Mouse (Mus musculus) naive thymus-derived CD4-positive, alpha-beta T cell, adult 2 months (primary cell): Measurements from ENCODE around the gene E4f1.
A peak's percentile ranks its signal among the peaks of the same experiment; 100 is the strongest.
"Not testable (repeated sequence)": the region's sequence is repeated elsewhere in the genome, so short reads cannot be mapped to it uniquely, and the experiment has no call there.

Source experiments
- DNase-seq: peaks from one replicate; pipeline ENCODE4 v3.0.0-alpha.2; 2011; ENCODE audit warnings: low read depth

E4f1 gene

GRCm38 (mm10) chr17:24455523-24456206, 14.4 kb downstream of the E4f1 start:
- DNase-seq: peak; percentile 42

GRCm38 (mm10) chr17:24454756-24455522, 15.2 kb downstream of the E4f1 start:
- peak; percentile 99 for DNase-seq

- peak; percentile 76 for DNase-seq
These were observed 15.8 kb downstream of the E4f1 start for GRCm38 (mm10) chr17:24454218-24454755.

GRCm38 (mm10) chr17:24453372-24453771, 16.7 kb downstream of the E4f1 start:
- no peak for DNase-seq

GRCm38 (mm10) chr17:24451220-24451619, 18.9 kb downstream of the E4f1 start:
- no peak for DNase-seq

DNA sequence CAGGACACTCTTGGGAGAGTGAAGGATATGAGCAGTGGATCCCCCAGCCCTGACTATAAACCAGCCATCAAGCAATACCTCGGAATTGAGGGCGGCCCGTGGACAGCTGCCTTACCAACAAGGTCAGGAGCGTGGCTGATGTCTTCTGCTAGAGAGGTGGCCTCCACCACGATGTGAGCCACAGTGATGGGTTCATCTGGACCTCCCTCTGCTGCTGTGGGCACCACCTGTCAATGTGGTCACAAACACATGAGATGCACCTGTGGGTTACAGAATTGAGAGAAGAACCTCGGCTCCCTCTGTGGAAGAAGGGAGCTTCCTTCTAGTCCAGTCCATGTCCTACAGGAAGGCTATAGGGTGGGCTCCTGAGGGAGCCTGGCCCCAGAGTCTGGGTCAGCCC, 20.6 kb downstream of the E4f1 start:
- no peak for DNase-seq

GRCm38 (mm10) chr17:24446590-24446989, 23.5 kb downstream of the E4f1 start:
- DNase-seq: no peak

DNA sequence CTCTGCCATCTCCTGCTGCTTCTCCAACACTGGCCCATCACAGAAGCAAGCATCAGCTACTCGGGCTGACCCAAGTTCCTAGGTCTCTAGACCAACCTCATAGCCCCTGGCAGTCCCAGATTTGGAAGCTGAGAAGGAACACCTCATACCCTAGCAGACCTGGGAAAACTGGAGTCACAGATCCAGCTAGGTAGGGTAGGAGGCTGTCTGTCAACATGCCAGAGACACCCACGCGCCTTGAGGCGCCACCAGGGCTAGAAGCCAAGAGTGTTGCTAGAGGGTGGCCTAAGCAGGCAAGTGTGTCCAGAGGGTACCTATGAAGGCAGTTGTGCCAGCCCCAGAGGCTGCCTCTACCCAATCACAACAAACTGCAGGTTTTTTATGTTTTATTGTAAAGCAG, 26.7 kb downstream of the E4f1 start:
- no peak for DNase-seq

GRCm38 (mm10) chr17:24442632-24443155, 27.4 kb downstream of the E4f1 start, which contains the start of gene Dnase1l2:
Gene Dnase1l2, minus strand, starts transcription at chr17:24443105.
- no peak for DNase-seq

GRCm38 (mm10) chr17:24442107-24442506, 28.0 kb downstream of the E4f1 start:
- no peak for DNase-seq

DNA sequence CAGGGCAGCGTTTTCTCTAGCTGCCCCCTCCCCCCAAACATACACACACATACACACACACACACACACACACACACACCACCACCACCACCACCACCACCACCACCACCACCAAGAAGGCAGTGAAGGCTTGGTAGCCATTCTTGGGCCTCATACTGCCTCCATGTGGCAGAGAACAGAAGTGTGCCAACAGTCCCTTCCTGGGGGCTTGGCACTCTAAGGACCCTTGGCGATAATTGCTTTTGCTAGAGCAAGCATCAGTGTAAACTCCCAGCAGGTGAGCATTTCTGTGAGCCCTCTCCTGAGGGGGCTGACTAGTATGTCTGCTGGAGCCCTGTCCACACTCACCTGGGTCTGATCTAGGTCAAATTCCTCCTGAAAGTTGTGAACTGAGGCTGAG, 29.0 kb downstream of the E4f1 start:
- no peak for DNase-seq

DNA sequence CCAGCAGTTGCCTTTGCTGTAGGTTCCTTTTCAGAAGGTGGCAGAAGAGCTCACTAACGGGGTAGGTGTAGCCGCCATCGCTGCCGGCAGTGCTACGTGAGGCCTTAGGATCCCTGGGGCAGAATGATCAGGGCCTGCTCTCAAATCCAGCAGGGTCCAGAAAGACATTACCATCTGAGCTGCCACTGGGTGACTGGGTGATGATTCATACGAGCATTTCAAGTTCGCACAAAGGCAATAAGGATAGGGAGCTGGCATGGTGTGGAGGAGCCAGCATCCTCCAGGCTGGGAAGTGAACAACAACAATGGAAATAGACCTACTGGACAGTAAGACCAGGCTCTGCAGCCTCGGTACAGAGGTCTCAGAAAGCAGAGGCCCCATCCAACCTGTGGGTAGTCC, 29.7 kb downstream of the E4f1 start:
- no peak for DNase-seq

- peak; percentile 79 for DNase-seq
These were observed 33.1 kb downstream of the E4f1 start for GRCm38 (mm10) chr17:24437016-24437415.

DNA sequence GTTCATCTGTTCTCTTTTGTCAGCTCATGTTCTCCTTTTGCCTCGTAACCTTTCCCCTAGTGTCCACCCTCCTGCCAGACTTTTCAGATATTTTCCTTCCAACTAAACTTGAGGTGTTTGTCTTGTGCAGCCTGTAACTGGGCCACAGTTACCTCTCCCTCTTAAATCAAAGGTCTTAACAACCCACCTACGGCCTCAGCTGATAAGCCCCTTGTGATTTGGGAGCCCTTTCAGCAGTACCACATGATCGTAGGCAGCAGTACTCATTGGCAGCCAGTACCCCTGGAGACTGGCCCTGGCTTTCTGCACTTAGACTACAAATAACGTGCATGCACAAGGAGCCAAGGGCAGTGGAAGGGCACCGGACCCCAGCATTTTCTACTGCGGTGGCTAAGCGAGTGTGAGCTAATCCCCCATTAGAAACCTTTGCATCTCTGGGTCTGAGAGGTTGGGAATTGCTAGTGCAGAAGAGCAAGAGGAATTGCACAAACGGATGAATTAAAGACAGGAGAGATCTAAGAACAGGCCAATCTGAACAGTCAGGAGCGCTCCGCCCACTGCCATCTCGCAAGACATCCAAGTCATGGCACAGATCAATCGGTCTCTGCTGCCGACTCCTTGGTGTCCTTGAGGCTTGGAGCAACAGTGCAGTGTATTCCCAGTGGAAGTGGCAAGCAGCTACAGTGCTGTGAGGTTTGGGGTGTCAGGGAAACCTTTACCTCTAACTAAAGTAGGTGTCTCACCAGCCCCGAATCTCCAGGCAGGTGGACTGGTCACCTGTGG, 40.7 kb downstream of the E4f1 start:
- no peak for DNase-seq

GRCm38 (mm10) chr17:24427170-24427557, 42.9 kb downstream of the E4f1 start:
- DNase-seq: no peak

- peak; percentile 77 for DNase-seq
These were observed 43.5 kb downstream of the E4f1 start, which contains the start of gene Eci1 for GRCm38 (mm10) chr17:24426471-24427169. Gene Eci1, plus strand, starts transcription at chr17:24426641.

GRCm38 (mm10) chr17:24425905-24426304, 44.2 kb downstream of the E4f1 start:
- no peak for DNase-seq

DNA sequence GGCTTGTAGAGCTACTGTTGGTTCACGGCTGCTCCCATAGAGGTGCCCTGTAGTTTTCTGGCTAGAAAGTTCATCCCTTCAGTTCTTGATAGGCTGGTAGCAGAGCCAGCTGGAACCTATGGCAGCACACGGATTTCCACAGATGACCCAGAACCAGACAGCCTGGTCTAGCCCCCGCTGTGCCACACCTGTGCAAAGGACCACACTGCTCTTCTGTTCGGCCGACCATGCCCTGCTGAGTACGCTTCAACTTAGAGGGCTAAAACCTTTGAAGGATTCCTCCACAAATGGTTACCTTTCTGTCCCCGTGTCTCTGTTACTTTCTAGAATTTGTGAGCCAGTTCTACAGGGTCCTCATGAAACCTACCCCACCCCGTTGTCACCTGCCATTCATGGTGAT, 44.8 kb downstream of the E4f1 start:
- DNase-seq: not testable (repeated sequence)

- DNase-seq: no peak
These were observed 45.6 kb downstream of the E4f1 start for GRCm38 (mm10) chr17:24424489-24424888.

DNA sequence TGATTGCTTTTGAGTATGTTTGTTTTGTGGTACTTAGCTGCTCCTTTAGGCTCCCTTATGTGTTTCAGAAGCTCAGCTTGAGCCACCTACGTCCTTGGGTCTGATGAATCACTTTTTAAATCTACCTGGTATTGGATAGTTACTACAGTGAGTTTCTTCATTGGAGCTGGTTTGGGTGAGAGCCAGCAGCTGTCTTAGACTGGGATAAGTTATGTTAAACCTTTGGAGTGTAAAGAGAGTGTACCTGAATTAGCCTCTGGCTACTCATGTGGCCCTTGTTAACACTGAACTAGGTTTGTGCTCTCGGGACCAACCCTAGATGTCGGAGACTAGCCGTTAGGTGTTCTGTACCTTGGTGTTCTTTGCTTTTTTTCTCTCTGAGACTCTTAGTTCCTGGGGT, 47.0 kb downstream of the E4f1 start:
- no peak for DNase-seq

GRCm38 (mm10) chr17:24416051-24416652, 54.0 kb downstream of the E4f1 start:
- no peak for DNase-seq
